Mouse (Mus musculus): Measurements from ENCODE around the gene Man2a2. TPM values are rescaled to one million over a fixed set of nuclear protein-coding genes. Genes with fewer than 3 reads are reported as not detected.

Gene Man2a2
- total and polyA plus RNA-seq, 3 experiments, result 12.5 to 46.3 (median 44.3) TPM

DNA sequence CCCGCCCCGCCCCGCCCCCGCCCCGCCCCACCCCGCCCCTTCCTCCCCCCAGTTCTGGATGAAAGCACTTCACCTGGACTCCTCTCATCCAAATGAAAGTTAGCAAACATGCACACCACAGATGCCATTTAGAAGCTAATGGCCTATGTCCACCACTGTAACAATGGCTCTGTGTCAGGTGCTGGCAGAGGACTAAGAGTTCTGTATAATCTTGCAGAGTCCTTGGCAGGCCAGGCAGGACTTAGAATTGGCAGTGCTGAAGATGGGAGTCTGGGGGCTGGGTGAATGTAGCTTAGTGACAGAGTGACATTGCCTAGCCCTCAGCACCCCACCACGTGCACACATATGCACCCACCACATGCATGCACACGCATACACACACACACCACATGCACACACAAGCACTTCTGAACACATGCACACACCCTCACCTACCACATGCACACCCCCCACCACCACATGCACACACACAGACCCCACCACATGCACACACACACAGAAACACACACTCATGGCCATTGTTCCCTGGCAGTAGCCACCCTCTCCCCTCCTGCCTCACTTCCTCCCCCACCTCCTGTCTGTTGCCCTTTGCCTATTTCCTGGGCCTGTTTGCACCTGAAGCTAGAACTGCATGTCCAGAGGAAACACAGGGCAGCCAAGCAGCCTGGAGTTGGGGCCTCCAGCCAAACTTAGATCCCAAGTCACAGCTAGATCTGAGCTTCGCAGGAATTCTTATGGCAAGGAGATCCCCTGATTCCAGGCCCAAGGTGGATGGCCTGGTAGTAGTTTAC lies 42.5 kb upstream of the Man2a2 start:
- no peaks in the 10 kb centered on the region for H3K36me3 ChIP-seq (replicated peaks in 1 of 2; ENCODE audit: control insufficient read depth in 1 of 2, insufficient read depth in 1 of 2, low read length in 1 of 2)
- TF ChIP-seq CHD1 (IDR thresholded peaks at IDR 0.05; ENCODE audit: low read depth, low read length) (no peak), EP300 (IDR thresholded peaks at IDR 0.05; ENCODE audit: low read length) (no peak), UBTF (IDR thresholded peaks at IDR 0.05; ENCODE audit: low read depth, low read length) (no peak), ZNF384 (IDR thresholded peaks at IDR 0.05; ENCODE audit: low read depth, low read length) (no peak), CTCF (conservative IDR thresholded peaks at IDR 0.05 in 1 of 2, IDR thresholded peaks at IDR 0.05 in 1 of 2; ENCODE audit: low read depth in 2 of 2, low read length in 2 of 2) (no peak), SIN3A (IDR thresholded peaks at IDR 0.05; ENCODE audit: low read length) (no peak)
- no peak for DNase-seq (ENCODE audit: extremely low read depth)
- H3K4me2 ChIP-seq (ENCODE audit: insufficient read depth, low read depth, poor library complexity, severe bottlenecking), result no peak overlapping the region
- no peak overlapping the region for H3K27ac ChIP-seq (ENCODE audit: insufficient read depth, low read depth)
- in situ Hi-C loops (cut with MboI; ENCODE audit: low pct_ligation_motif_present, low pct_unique_long_range_greater_than_20kb, low sequenced_read_pairs) (no loop called here), dilution Hi-C loops (cut with MboI; ENCODE audit: extremely low pct_ligation_motif_present, extremely low pct_unique_long_range_greater_than_20kb, low sequenced_read_pairs) (no loop called here)
- H3K4me3 ChIP-seq (replicated peaks in 1 of 3; ENCODE audit: low read depth in 2 of 3, low read length in 2 of 3, poor library complexity in 1 of 3), result no peak overlapping the region
- H3K9me3 ChIP-seq (replicated peaks; ENCODE audit: low read length), result no peaks in the 10 kb centered on the region
- no peak overlapping the region for H3K9ac ChIP-seq (ENCODE audit: insufficient read depth, low read depth)
- H3K79me2 ChIP-seq (replicated peaks; ENCODE audit: control insufficient read depth, extremely low read depth, insufficient read depth, poor library complexity, severe bottlenecking), result no peaks in the 10 kb centered on the region
- no peaks in the 10 kb centered on the region for H3K27me3 ChIP-seq (replicated peaks)
- peaks cover 15 to 62% of the 10 kb centered on the region in 2 experiments for H3K4me1 ChIP-seq (ENCODE audit: control insufficient read depth in 1 of 2, insufficient read depth in 2 of 2)

DNA sequence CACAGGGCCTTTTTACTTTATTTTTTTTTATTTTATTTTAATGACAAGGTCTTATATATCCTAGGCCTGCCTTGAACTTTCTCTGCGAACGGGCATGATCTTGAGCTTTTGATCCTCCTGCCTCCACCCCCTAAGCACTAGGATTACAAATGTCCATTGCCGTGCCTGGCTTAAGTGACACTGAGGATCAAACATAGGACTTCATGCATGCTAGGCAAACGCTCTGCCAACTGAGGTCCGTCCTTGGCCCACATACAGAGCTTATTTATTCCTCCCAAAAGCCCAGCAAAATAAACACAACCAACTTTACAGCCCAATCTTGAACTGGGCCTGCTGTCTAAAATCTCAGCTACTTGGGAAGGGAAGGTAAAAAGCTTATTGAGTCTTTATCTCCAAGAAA lies 41.6 kb upstream of the Man2a2 start:
- Histone ChIP-seq H3K27me3 (replicated peaks) (no peaks in the 10 kb centered on the region), H3K4me3 (replicated peaks in 1 of 3; ENCODE audit: low read depth in 2 of 3, low read length in 2 of 3, poor library complexity in 1 of 3) (no peak overlapping the region), H3K79me2 (replicated peaks; ENCODE audit: control insufficient read depth, extremely low read depth, insufficient read depth, poor library complexity, severe bottlenecking) (no peaks in the 10 kb centered on the region), H3K9me3 (replicated peaks; ENCODE audit: low read length) (no peaks in the 10 kb centered on the region), H3K4me2 (ENCODE audit: insufficient read depth, low read depth, poor library complexity, severe bottlenecking) (no peak overlapping the region), H3K36me3 (replicated peaks in 1 of 2; ENCODE audit: control insufficient read depth in 1 of 2, insufficient read depth in 1 of 2, low read length in 1 of 2) (no peaks in the 10 kb centered on the region), H3K9ac (ENCODE audit: insufficient read depth, low read depth) (no peak overlapping the region), H3K4me1 (ENCODE audit: control insufficient read depth in 1 of 2, insufficient read depth in 2 of 2) (peaks cover 14 to 53% of the 10 kb centered on the region in 2 experiments), H3K27ac (ENCODE audit: insufficient read depth, low read depth) (no peak overlapping the region)
- TF ChIP-seq RAD21 (IDR thresholded peaks at IDR 0.05; ENCODE audit: low read depth, low read length) (no peak), PAX5 (IDR thresholded peaks at IDR 0.05; ENCODE audit: low read length) (no peak), CHD2 (IDR thresholded peaks at IDR 0.05; ENCODE audit: low read length) (no peak), POLR2AphosphoS2 (IDR thresholded peaks at IDR 0.05; ENCODE audit: low read depth, low read length) (no peak), CHD1 (IDR thresholded peaks at IDR 0.05; ENCODE audit: low read depth, low read length) (no peak), USF2 (conservative IDR thresholded peaks at IDR 0.05; ENCODE audit: low read depth, low read length) (no peak), HCFC1 (IDR thresholded peaks at IDR 0.05; ENCODE audit: low read depth, low read length) (no peak), NELFE (IDR thresholded peaks at IDR 0.05; ENCODE audit: low read depth, low read length) (no peak), BHLHE40 (IDR thresholded peaks at IDR 0.05; ENCODE audit: low read depth, low read length) (no peak), EP300 (IDR thresholded peaks at IDR 0.05; ENCODE audit: low read length) (no peak), ZKSCAN1 (IDR thresholded peaks at IDR 0.05; ENCODE audit: borderline replicate concordance, low read depth, low read length) (no peak), RCOR1 (conservative IDR thresholded peaks at IDR 0.05; ENCODE audit: low read depth, low read length) (no peak), SMC3 (IDR thresholded peaks at IDR 0.05; ENCODE audit: low read depth, low read length) (no peak), ZC3H11A (IDR thresholded peaks at IDR 0.05; ENCODE audit: low read depth, low read length) (no peak), ZNF384 (IDR thresholded peaks at IDR 0.05; ENCODE audit: low read depth, low read length) (no peak), MAX (IDR thresholded peaks at IDR 0.05; ENCODE audit: low read length) (no peak)
- in situ Hi-C loops (cut with MboI; ENCODE audit: low pct_ligation_motif_present, low pct_unique_long_range_greater_than_20kb, low sequenced_read_pairs) (no loop called here), dilution Hi-C loops (cut with MboI; ENCODE audit: extremely low pct_ligation_motif_present, extremely low pct_unique_long_range_greater_than_20kb, low sequenced_read_pairs) (no loop called here)
- no peak for DNase-seq (ENCODE audit: extremely low read depth)
